Mouse (Mus musculus) T-helper 17 cell (primary cell): ENCODE data around the gene AI854703.

Experiments used
- in situ Hi-C, 2 experiments: fragments of 300-600 bp; cut with MboI, MseI; formaldehyde crosslinking; loops; 1 replicate in 1 of 2; 2 replicates in 1 of 2; pipeline ENCODE4 v1.15.1; 2025; ENCODE audit warnings: high pct_unique_total_duplicates in 2 of 2

Gene AI854703

GRCm38 (mm10) chr6:48626464-48626863 is at the start of gene AI854703:
AI854703 (plus strand) TSS chr6:48626764.
- in situ Hi-C loops: loop anchor here (5.0 to 10.0 kb wide), 3 partner anchors 449 to 1378 kb away; no protein-coding TSS in a partner anchor

- in situ Hi-C loops: no loop called here
Measured at GRCm38 (mm10) chr6:48578736-48579135, 47.8 kb upstream of the AI854703 start.

- in situ Hi-C loops: no loop called here
Measured at GRCm38 (mm10) chr6:48579215-48579648, 47.3 kb upstream of the AI854703 start.

- in situ Hi-C loops: no loop called here
Measured at GRCm38 (mm10) chr6:48581257-48581656, 45.3 kb upstream of the AI854703 start.

- in situ Hi-C loops: no loop called here
Measured at GRCm38 (mm10) chr6:48582037-48582436, 44.5 kb upstream of the AI854703 start.

- in situ Hi-C loops: no loop called here
Measured at GRCm38 (mm10) chr6:48589194-48589750, 37.3 kb upstream of the AI854703 start, which contains the start of gene Gm45021. Gm45021 (plus strand) TSS chr6:48589610.

- in situ Hi-C loops: loop anchor here in 1 of 2 experiments (10.0 kb wide), 1 partner anchor 847 kb away; no protein-coding TSS in a partner anchor
Measured at GRCm38 (mm10) chr6:48591221-48591845, 35.2 kb upstream of the AI854703 start.

GRCm38 (mm10) chr6:48591871-48592270 is 34.7 kb upstream of the AI854703 start:
- in situ Hi-C loops: loop anchor here in 1 of 2 experiments (10.0 kb wide), 1 partner anchor 847 kb away; no protein-coding TSS in a partner anchor

GRCm38 (mm10) chr6:48593158-48594042 is 33.2 kb upstream of the AI854703 start, which contains the start of the genes Repin1 and Gm44965:
Repin1 (plus strand) TSS chr6:48593883.
Gm44965 (plus strand) TSS chr6:48593941.
- in situ Hi-C loops: loop anchor here in 1 of 2 experiments (10.0 kb wide), 1 partner anchor 849 kb away; no protein-coding TSS in a partner anchor

GRCm38 (mm10) chr6:48594043-48594738 is 32.4 kb upstream of the AI854703 start:
- in situ Hi-C loops: loop anchor here in 1 of 2 experiments (10.0 kb wide), 1 partner anchor 849 kb away; no protein-coding TSS in a partner anchor

GRCm38 (mm10) chr6:48595278-48595677 is 31.3 kb upstream of the AI854703 start:
- in situ Hi-C loops: loop anchor here in 1 of 2 experiments (10.0 kb wide), 1 partner anchor 850 kb away; no protein-coding TSS in a partner anchor

GRCm38 (mm10) chr6:48596545-48597232 is 29.9 kb upstream of the AI854703 start:
- in situ Hi-C loops: loop anchor here in 1 of 2 experiments (10.0 kb wide), 1 partner anchor 852 kb away; no protein-coding TSS in a partner anchor

GRCm38 (mm10) chr6:48597233-48597625 is 29.3 kb upstream of the AI854703 start:
- in situ Hi-C loops: loop anchor here in 1 of 2 experiments (10.0 kb wide), 1 partner anchor 852 kb away; no protein-coding TSS in a partner anchor

GRCm38 (mm10) chr6:48600594-48600993 is 26.0 kb upstream of the AI854703 start:
- in situ Hi-C loops: loop anchor here in 1 of 2 experiments (5.0 kb wide), 1 partner anchor 43 kb away; no protein-coding TSS in a partner anchor

GRCm38 (mm10) chr6:48601271-48602079 is 25.1 kb upstream of the AI854703 start, which contains the start of gene Zfp775:
Zfp775 (plus strand) TSS chr6:48602063.
- in situ Hi-C loops: loop anchor here in 1 of 2 experiments (5.0 kb wide), 1 partner anchor 44 kb away; no protein-coding TSS in a partner anchor

- in situ Hi-C loops: loop anchor here in 1 of 2 experiments (5.0 kb wide), 1 partner anchor 45 kb away; no protein-coding TSS in a partner anchor
Measured at GRCm38 (mm10) chr6:48602080-48602741, 24.4 kb upstream of the AI854703 start.

- in situ Hi-C loops: no loop called here
Measured at GRCm38 (mm10) chr6:48608124-48608523, 18.4 kb upstream of the AI854703 start.

- in situ Hi-C loops: no loop called here
Measured at GRCm38 (mm10) chr6:48609512-48609911, 17.1 kb upstream of the AI854703 start.
